Mouse (Mus musculus): ENCODE results near the gene Mvb12b. TPM values are rescaled to one million over a fixed set of nuclear protein-coding genes. Genes with fewer than 3 reads are reported as not detected.

The Mvb12b gene
- total and polyA plus RNA-seq, 3 experiments, result 22.8 to 23.3 TPM; not detected in 1

GRCm38 (mm10) chr2:33824935-33825514, 62.7 kb downstream of the Mvb12b start:
- no peak overlapping the region for H3K4me3 ChIP-seq (ENCODE audit: control insufficient read depth in 1 of 2, insufficient read depth in 1 of 2, low read depth in 2 of 2, low read length in 2 of 2)
- no peaks in the 10 kb centered on the region for H3K9me3 ChIP-seq (replicated peaks; ENCODE audit: insufficient read depth, low read length)
- H3K36me3 ChIP-seq (ENCODE audit: control insufficient read depth in 1 of 2, insufficient read depth in 2 of 2, low read length in 2 of 2), result no peaks in the 10 kb centered on the region; a peak in 1 of 4 replicates
- H3K4me1 ChIP-seq (ENCODE audit: control insufficient read depth in 1 of 2, insufficient read depth in 2 of 2, low read length in 2 of 2), result no peaks in the 10 kb centered on the region
- TF ChIP-seq EP300 (IDR thresholded peaks at IDR 0.05; ENCODE audit: low read depth in 1 of 2, low read length in 2 of 2) (no peak), KAT2A (conservative IDR thresholded peaks at IDR 0.05; ENCODE audit: low read depth, low read length) (no peak), NELFE (IDR thresholded peaks at IDR 0.05; ENCODE audit: low read depth, low read length) (no peak), ZMIZ1 (IDR thresholded peaks at IDR 0.05; ENCODE audit: low read depth, low read length) (no peak), SMC3 (IDR thresholded peaks at IDR 0.05; ENCODE audit: low read depth, low read length) (no peak), USF1 (IDR thresholded peaks at IDR 0.05; ENCODE audit: low read depth, low read length) (no peak), MAX (IDR thresholded peaks at IDR 0.05; ENCODE audit: low read length) (no peak), CHD2 (IDR thresholded peaks at IDR 0.05; ENCODE audit: low read length) (no peak), POLR2A (IDR thresholded peaks at IDR 0.05; ENCODE audit: control insufficient read depth in 1 of 2, insufficient read depth in 1 of 2, low read depth in 1 of 2, low read length in 2 of 2, poor library complexity in 1 of 2) (no peak), CTCF (IDR thresholded peaks at IDR 0.05 in 2 of 3, conservative IDR thresholded peaks at IDR 0.05 in 1 of 3; ENCODE audit: control insufficient read depth in 1 of 3, insufficient read depth in 1 of 3, low read depth in 2 of 3, low read length in 3 of 3, poor library complexity in 1 of 3, severe bottlenecking in 1 of 3) (no peak), TAL1 (IDR thresholded peaks at IDR 0.05; ENCODE audit: low read length) (no peak), BHLHE40 (IDR thresholded peaks at IDR 0.05; ENCODE audit: borderline replicate concordance, low read depth, low read length) (no peak), MYB (IDR thresholded peaks at IDR 0.05; ENCODE audit: low read depth, low read length) (no peak), SIN3A (IDR thresholded peaks at IDR 0.05; ENCODE audit: low read length) (no peak)
- DNase-seq (ENCODE audit: low read depth, low spot score), result peak; percentile 15
- no peaks in the 10 kb centered on the region for H3K79me2 ChIP-seq (ENCODE audit: control insufficient read depth, insufficient read depth, low read length, poor library complexity)
- H3K27me3 ChIP-seq (ENCODE audit: control insufficient read depth in 1 of 2, insufficient read depth in 2 of 2, low read length in 2 of 2), result no peaks in the 10 kb centered on the region
- no peak overlapping the region for H3K27ac ChIP-seq (ENCODE audit: control insufficient read depth, low read depth, low read length)
- no peak overlapping the region for H3K9ac ChIP-seq (ENCODE audit: control insufficient read depth, low read depth, low read length, poor library complexity, severe bottlenecking)

GRCm38 (mm10) chr2:33821677-33822607, 65.8 kb downstream of the Mvb12b start:
- Histone ChIP-seq H3K27me3 (ENCODE audit: control insufficient read depth in 1 of 2, insufficient read depth in 2 of 2, low read length in 2 of 2) (no peaks in the 10 kb centered on the region), H3K9me3 (replicated peaks; ENCODE audit: insufficient read depth, low read length) (no peaks in the 10 kb centered on the region), H3K36me3 (ENCODE audit: control insufficient read depth in 1 of 2, insufficient read depth in 2 of 2, low read length in 2 of 2) (no peaks in the 10 kb centered on the region), H3K4me1 (ENCODE audit: control insufficient read depth in 1 of 2, insufficient read depth in 2 of 2, low read length in 2 of 2) (no peaks in the 10 kb centered on the region), H3K79me2 (ENCODE audit: control insufficient read depth, insufficient read depth, low read length, poor library complexity) (no peaks in the 10 kb centered on the region), H3K4me3 (ENCODE audit: control insufficient read depth in 1 of 2, insufficient read depth in 1 of 2, low read depth in 2 of 2, low read length in 2 of 2) (no peak overlapping the region), H3K9ac (ENCODE audit: control insufficient read depth, low read depth, low read length, poor library complexity, severe bottlenecking) (no peak overlapping the region), H3K27ac (ENCODE audit: control insufficient read depth, low read depth, low read length) (no peak overlapping the region)
- DNase-seq (ENCODE audit: low read depth, low spot score), result peak; percentile 76
- peak; percentile 98 for TF ChIP-seq RAD21 (IDR thresholded peaks at IDR 0.05; ENCODE audit: low read depth, low read length)
- peak; percentile 89 for TF ChIP-seq SMC3 (IDR thresholded peaks at IDR 0.05; ENCODE audit: low read depth, low read length)
- no peak for TF ChIP-seq MAFK (IDR thresholded peaks at IDR 0.05; ENCODE audit: borderline replicate concordance, low read depth, low read length)
- peak; percentile 94 to 99 (median 99) for TF ChIP-seq CTCF (IDR thresholded peaks at IDR 0.05 in 2 of 3, conservative IDR thresholded peaks at IDR 0.05 in 1 of 3; ENCODE audit: control insufficient read depth in 1 of 3, insufficient read depth in 1 of 3, low read depth in 2 of 3, low read length in 3 of 3, poor library complexity in 1 of 3, severe bottlenecking in 1 of 3)
- no peak for TF ChIP-seq ZNF384 (IDR thresholded peaks at IDR 0.05; ENCODE audit: low read depth, low read length)
- TF ChIP-seq ZC3H11A (IDR thresholded peaks at IDR 0.05; ENCODE audit: low read depth, low read length), result peak; percentile 91
- TF ChIP-seq POLR2A (IDR thresholded peaks at IDR 0.05; ENCODE audit: control insufficient read depth in 1 of 2, insufficient read depth in 1 of 2, low read depth in 1 of 2, low read length in 2 of 2, poor library complexity in 1 of 2), result no peak
- TF ChIP-seq ETS1 (IDR thresholded peaks at IDR 0.05; ENCODE audit: low read depth, low read length), result no peak
- TF ChIP-seq ELF1 (IDR thresholded peaks at IDR 0.05; ENCODE audit: low read depth, low read length), result no peak

Measured in MEL (cell line).